Mouse (Mus musculus): ENCODE measurements around the gene Ctsa. TPM values are rescaled to one million over a fixed set of nuclear protein-coding genes. Genes with fewer than 3 reads are reported as not detected.

Gene Ctsa
- polyA plus RNA-seq, 1 experiment: not detected

DNA sequence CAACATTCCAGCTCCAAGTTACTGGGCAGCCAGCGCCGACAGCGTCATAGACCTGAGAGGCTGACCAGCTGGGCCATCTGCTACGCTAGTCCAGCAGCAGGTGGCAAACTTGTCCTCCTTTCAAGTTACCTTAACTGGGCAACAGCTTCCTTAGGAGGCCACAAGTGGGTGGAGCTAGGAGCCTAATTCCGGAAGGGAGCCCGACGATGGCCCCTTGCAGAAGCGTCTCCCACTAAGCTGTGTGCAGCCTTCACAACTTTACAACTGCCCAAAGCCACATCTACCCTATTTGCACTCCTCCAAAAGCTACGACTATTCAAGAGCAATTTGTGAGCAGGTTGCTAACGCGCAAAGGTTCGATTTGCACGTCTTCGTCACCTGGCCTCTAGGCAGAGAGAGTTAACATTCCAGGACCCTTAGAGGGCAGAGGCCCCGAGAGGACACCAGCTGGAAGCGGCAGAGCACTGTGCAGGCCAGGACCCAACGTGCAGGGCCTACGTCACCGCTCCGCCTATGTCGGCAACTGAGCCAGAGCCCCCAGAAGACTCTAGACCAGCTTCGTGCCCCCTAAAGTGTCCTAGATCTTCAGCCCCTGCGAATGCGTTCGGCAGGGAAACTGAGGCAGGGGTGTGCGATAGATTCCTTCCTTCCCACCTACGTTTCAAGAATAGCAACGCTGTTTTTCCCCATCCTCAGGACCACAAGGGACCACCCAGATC lies 46.0 kb downstream of the Ctsa start:
- Histone ChIP-seq H3K4me3 (ENCODE audit: insufficient read depth, low read depth, low read length) (peak overlapping the region; percentile 73), H3K27ac (ENCODE audit: insufficient read depth, low read depth, low read length) (peak overlapping the region; percentile 74), H3K4me1 (ENCODE audit: control insufficient read depth, insufficient read depth, low read length) (peaks cover 10% of the 10 kb centered on the region)
- WGBS: 2% methylated on average over 28 of the region's 28 CpGs
- TF ChIP-seq POLR2A (IDR thresholded peaks at IDR 0.05; ENCODE audit: insufficient read depth, low read depth, low read length) (no peak), CTCF (IDR thresholded peaks at IDR 0.05; ENCODE audit: insufficient read depth, low read depth, low read length) (no peak)

DNA sequence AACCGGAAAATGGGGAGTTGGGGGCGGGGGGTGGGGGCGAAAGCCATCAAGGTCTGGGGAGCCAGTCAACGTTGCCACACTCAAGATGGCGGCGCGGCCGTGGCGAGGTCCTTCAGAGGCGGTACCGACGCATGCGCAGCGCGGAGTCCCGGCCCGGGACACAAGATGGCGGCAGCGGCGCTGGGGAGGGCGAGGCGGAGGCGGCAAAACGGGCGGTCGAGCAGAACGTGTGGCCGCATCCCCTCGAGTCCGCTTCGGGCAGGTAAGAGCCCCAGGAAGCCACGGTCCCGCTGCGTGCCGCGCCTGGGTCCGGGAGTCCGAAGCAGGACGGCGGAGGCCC lies 46.5 kb downstream of the Ctsa start, which contains the start of gene Pcif1:
Pcif1 (plus strand) TSS at position 77 of the 340 bp plus-strand sequence.
- TF ChIP-seq POLR2A (IDR thresholded peaks at IDR 0.05; ENCODE audit: insufficient read depth, low read depth, low read length) (peak; percentile 76; the same call in 1 of the 2 replicates), CTCF (IDR thresholded peaks at IDR 0.05; ENCODE audit: insufficient read depth, low read depth, low read length) (no peak)
- Histone ChIP-seq H3K27ac (ENCODE audit: insufficient read depth, low read depth, low read length) (peak within 1 kb of the TSS; percentile 98), H3K4me3 (ENCODE audit: insufficient read depth, low read depth, low read length) (peak within 1 kb of the TSS; percentile 73), H3K4me1 (ENCODE audit: control insufficient read depth, insufficient read depth, low read length) (peaks cover 10% of the 10 kb centered on the region)
- WGBS: under 1% methylated on average over 40 of the region's 40 CpGs

DNA sequence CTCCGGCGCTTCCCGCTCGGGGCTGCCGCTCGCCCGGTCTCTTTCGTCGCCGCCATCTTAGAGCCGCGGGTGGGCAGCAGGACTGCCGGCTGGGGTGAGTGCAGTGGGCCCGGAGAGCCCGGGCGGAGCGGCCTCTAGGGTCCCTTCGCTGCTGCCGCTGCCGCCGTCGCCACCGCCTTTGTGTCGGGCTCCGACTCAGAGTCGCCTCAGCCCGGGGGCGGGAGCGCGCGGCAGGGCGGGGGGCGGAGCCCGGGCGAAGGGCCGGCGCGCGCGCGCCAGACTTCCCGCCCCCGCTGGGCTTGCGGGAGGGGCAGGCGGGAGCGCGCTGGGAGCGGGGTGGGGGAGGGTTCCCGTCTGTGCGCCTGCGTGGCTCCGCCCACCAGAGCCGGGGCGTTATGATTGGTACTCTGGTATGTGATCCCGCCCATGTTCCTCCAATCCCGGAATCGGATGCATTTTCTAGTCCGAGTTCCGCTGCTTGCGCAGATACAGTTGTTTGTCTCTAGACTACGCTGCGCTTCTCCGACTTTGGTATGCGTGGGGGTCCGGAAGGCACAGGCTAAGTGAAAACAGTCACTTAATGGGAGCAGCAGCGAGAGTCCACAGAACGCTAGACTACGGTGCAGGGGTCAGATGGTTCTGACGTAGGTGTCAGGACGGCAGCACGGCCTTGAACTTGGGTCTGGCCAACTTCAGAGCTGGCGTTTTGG lies 47.0 kb downstream of the Ctsa start:
- TF ChIP-seq POLR2A (IDR thresholded peaks at IDR 0.05; ENCODE audit: insufficient read depth, low read depth, low read length) (peak; percentile 95), CTCF (IDR thresholded peaks at IDR 0.05; ENCODE audit: insufficient read depth, low read depth, low read length) (no peak)

GRCm38 (mm10) chr2:164882619-164883018 lies 49.9 kb downstream of the Ctsa start:
- Histone ChIP-seq H3K27ac (ENCODE audit: insufficient read depth, low read depth, low read length) (no peak overlapping the region), H3K4me1 (ENCODE audit: control insufficient read depth, insufficient read depth, low read length) (peaks cover 22% of the 10 kb centered on the region), H3K4me3 (ENCODE audit: insufficient read depth, low read depth, low read length) (no peak overlapping the region)
- WGBS: 37% methylated on average over 9 of the region's 9 CpGs
- no peak for TF ChIP-seq POLR2A (IDR thresholded peaks at IDR 0.05; ENCODE audit: insufficient read depth, low read depth, low read length)
- no peak for TF ChIP-seq CTCF (IDR thresholded peaks at IDR 0.05; ENCODE audit: insufficient read depth, low read depth, low read length)

More for the DNA sequence above, 47.0 kb downstream of the Ctsa start:
- Histone ChIP-seq H3K27ac (ENCODE audit: insufficient read depth, low read depth, low read length) (peak overlapping the region; percentile 98), H3K4me3 (ENCODE audit: insufficient read depth, low read depth, low read length) (peak overlapping the region; percentile 73), H3K4me1 (ENCODE audit: control insufficient read depth, insufficient read depth, low read length) (peaks cover 10% of the 10 kb centered on the region)
- under 1% methylated on average over 65 of the region's 72 CpGs for WGBS

GRCm38 (mm10) chr2:164885788-164886187 lies 53.1 kb downstream of the Ctsa start:
- no peak overlapping the region for H3K27ac ChIP-seq (ENCODE audit: insufficient read depth, low read depth, low read length)
- H3K4me3 ChIP-seq (ENCODE audit: insufficient read depth, low read depth, low read length): no peak overlapping the region
- WGBS: 13% methylated on average over 7 of the region's 7 CpGs

DNA sequence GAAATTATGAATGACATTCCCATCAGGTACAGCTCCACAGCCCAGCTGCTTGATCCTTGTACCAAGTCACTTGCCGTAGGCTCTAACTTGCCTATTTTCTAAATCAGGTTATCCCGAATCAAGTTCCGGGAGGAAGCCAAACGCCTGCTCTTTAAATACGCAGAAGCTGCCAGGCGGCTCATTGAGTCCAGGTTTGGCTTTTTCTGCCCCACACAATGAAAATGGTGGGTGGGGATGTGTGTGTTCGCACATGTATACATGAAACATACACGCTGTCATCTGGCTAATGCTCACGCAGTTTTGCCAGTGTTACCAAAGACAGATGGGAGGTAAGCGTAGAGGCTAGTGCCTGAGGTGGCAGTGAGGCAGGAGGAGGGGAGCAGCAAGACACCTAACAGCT lies 53.9 kb downstream of the Ctsa start:
- Histone ChIP-seq H3K4me3 (ENCODE audit: insufficient read depth, low read depth, low read length) (no peak overlapping the region), H3K4me1 (ENCODE audit: control insufficient read depth, insufficient read depth, low read length) (peaks cover 12% of the 10 kb centered on the region; the same call in 1 of the 2 replicates), H3K27ac (ENCODE audit: insufficient read depth, low read depth, low read length) (no peak overlapping the region)
- TF ChIP-seq CTCF (IDR thresholded peaks at IDR 0.05; ENCODE audit: insufficient read depth, low read depth, low read length): no peak
- no peak for TF ChIP-seq POLR2A (IDR thresholded peaks at IDR 0.05; ENCODE audit: insufficient read depth, low read depth, low read length)
- WGBS: 82% methylated on average over 10 of the region's 10 CpGs

More at GRCm38 (mm10) chr2:164885788-164886187, 53.1 kb downstream of the Ctsa start:
- peaks cover 12% of the 10 kb centered on the region; the same call in 1 of the 2 replicates for H3K4me1 ChIP-seq (ENCODE audit: control insufficient read depth, insufficient read depth, low read length)
- TF ChIP-seq CTCF (IDR thresholded peaks at IDR 0.05; ENCODE audit: insufficient read depth, low read depth, low read length): no peak
- TF ChIP-seq POLR2A (IDR thresholded peaks at IDR 0.05; ENCODE audit: insufficient read depth, low read depth, low read length): no peak

DNA sequence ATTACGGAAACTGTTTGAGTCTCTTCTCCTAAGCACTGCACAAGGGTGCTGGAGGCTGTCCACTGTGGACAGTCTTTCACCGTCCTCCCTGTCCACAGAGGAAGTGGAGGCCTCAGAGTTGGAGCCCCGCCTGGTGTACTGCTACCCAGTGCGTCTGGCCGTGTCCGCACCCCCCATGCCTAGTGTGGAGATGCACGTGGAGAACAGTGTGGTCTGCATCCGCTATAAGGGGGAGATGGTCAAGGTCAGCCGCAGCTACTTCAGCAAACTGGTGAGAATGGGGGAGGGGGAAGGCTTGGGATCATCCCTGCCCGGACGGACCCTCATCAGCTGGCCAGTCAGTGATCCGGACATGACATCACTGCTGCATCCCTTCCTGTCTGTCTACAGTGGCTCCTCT lies 56.3 kb downstream of the Ctsa start:
- H3K4me1 ChIP-seq (ENCODE audit: control insufficient read depth, insufficient read depth, low read length): peaks cover 25% of the 10 kb centered on the region
- 82% methylated on average over 12 of the region's 12 CpGs for WGBS
- TF ChIP-seq POLR2A (IDR thresholded peaks at IDR 0.05; ENCODE audit: insufficient read depth, low read depth, low read length): no peak
- TF ChIP-seq CTCF (IDR thresholded peaks at IDR 0.05; ENCODE audit: insufficient read depth, low read depth, low read length): no peak

GRCm38 (mm10) chr2:164889960-164890359 lies 57.3 kb downstream of the Ctsa start:
- H3K4me3 ChIP-seq (ENCODE audit: insufficient read depth, low read depth, low read length): no peak overlapping the region
- H3K27ac ChIP-seq (ENCODE audit: insufficient read depth, low read depth, low read length): no peak overlapping the region
- 97% methylated on average over 2 of the region's 2 CpGs for WGBS
- H3K4me1 ChIP-seq (ENCODE audit: control insufficient read depth, insufficient read depth, low read length): peaks cover 25% of the 10 kb centered on the region
- TF ChIP-seq POLR2A (IDR thresholded peaks at IDR 0.05; ENCODE audit: insufficient read depth, low read depth, low read length): no peak
- TF ChIP-seq CTCF (IDR thresholded peaks at IDR 0.05; ENCODE audit: insufficient read depth, low read depth, low read length): no peak

More for the DNA sequence above, 56.3 kb downstream of the Ctsa start:
- no peak overlapping the region for H3K27ac ChIP-seq (ENCODE audit: insufficient read depth, low read depth, low read length)
- no peak overlapping the region for H3K4me3 ChIP-seq (ENCODE audit: insufficient read depth, low read depth, low read length)

Other genes with a start within 250 kb of the Ctsa start
- not detected in 2 replicates for gene Wfdc6a, start 247.4 kb upstream of the Ctsa start, polyA plus RNA-seq (2012; ENCODE audit: insufficient read depth, insufficient read length, low replicate concordance, missing spikeins)
- not detected in 2 replicates for gene Eppin, start 239.3 kb upstream of the Ctsa start, polyA plus RNA-seq (2012; ENCODE audit: insufficient read depth, insufficient read length, low replicate concordance, missing spikeins)
- not detected in 2 replicates for gene Wfdc6b, start 219.4 kb upstream of the Ctsa start, polyA plus RNA-seq (2012; ENCODE audit: insufficient read depth, insufficient read length, low replicate concordance, missing spikeins)
- gene Wfdc8, start 219.2 kb upstream of the Ctsa start, polyA plus RNA-seq (2012; ENCODE audit: insufficient read depth, insufficient read length, low replicate concordance, missing spikeins): not detected in 2 replicates
- gene Wfdc16, start 194.1 kb upstream of the Ctsa start, polyA plus RNA-seq (2012; ENCODE audit: insufficient read depth, insufficient read length, low replicate concordance, missing spikeins): not detected in 2 replicates
- not detected in 2 replicates for gene Wfdc10, start 176.8 kb upstream of the Ctsa start, polyA plus RNA-seq (2012; ENCODE audit: insufficient read depth, insufficient read length, low replicate concordance, missing spikeins)
- not detected in 2 replicates for gene Wfdc9, start 176.3 kb upstream of the Ctsa start, polyA plus RNA-seq (2012; ENCODE audit: insufficient read depth, insufficient read length, low replicate concordance, missing spikeins)
- not detected in 2 replicates for gene Wfdc11, start 158.8 kb upstream of the Ctsa start, polyA plus RNA-seq (2012; ENCODE audit: insufficient read depth, insufficient read length, low replicate concordance, missing spikeins)
- not detected in 2 replicates for gene Wfdc13, start 147.8 kb upstream of the Ctsa start, polyA plus RNA-seq (2012; ENCODE audit: insufficient read depth, insufficient read length, low replicate concordance, missing spikeins)
- gene Spint4, start 134.4 kb upstream of the Ctsa start, polyA plus RNA-seq (2012; ENCODE audit: insufficient read depth, insufficient read length, low replicate concordance, missing spikeins): not detected in 2 replicates
- gene Spint5, start 117.6 kb upstream of the Ctsa start, polyA plus RNA-seq (2012; ENCODE audit: insufficient read depth, insufficient read length, low replicate concordance, missing spikeins): not detected in 2 replicates
- gene Wfdc3, start 86.9 kb upstream of the Ctsa start, polyA plus RNA-seq (2012; ENCODE audit: insufficient read depth, insufficient read length, low replicate concordance, missing spikeins): not detected in 2 replicates
- gene Dnttip1, start 86.9 kb upstream of the Ctsa start, polyA plus RNA-seq (2012; ENCODE audit: insufficient read depth, insufficient read length, low replicate concordance, missing spikeins): not detected in 2 replicates
- gene Ube2c, start 63.0 kb upstream of the Ctsa start, polyA plus RNA-seq (2012; ENCODE audit: insufficient read depth, insufficient read length, low replicate concordance, missing spikeins): not detected in 2 replicates
- gene Tnnc2, start 52.9 kb upstream of the Ctsa start, polyA plus RNA-seq (2012; ENCODE audit: insufficient read depth, insufficient read length, low replicate concordance, missing spikeins): not detected in 2 replicates
- gene Snx21, start 47.0 kb upstream of the Ctsa start, polyA plus RNA-seq (2012; ENCODE audit: insufficient read depth, insufficient read length, low replicate concordance, missing spikeins): not detected in 2 replicates
- gene Acot8, start 28.0 kb upstream of the Ctsa start, polyA plus RNA-seq (2012; ENCODE audit: insufficient read depth, insufficient read length, low replicate concordance, missing spikeins): not detected in 2 replicates
- not detected in 2 replicates for gene Zswim3, start 27.8 kb upstream of the Ctsa start, polyA plus RNA-seq (2012; ENCODE audit: insufficient read depth, insufficient read length, low replicate concordance, missing spikeins)
- gene Zswim1, start 10.2 kb upstream of the Ctsa start, polyA plus RNA-seq (2012; ENCODE audit: insufficient read depth, insufficient read length, low replicate concordance, missing spikeins): not detected in 2 replicates
- gene Spata25, start 4.3 kb upstream of the Ctsa start, polyA plus RNA-seq (2012; ENCODE audit: insufficient read depth, insufficient read length, low replicate concordance, missing spikeins): not detected in 2 replicates
- gene Neurl2, start 583 bp downstream of the Ctsa start, polyA plus RNA-seq (2012; ENCODE audit: insufficient read depth, insufficient read length, low replicate concordance, missing spikeins): not detected in 2 replicates
- gene Pltp, start 24.8 kb downstream of the Ctsa start, polyA plus RNA-seq (2012; ENCODE audit: insufficient read depth, insufficient read length, low replicate concordance, missing spikeins): not detected in 2 replicates
- gene Pcif1, start 46.4 kb downstream of the Ctsa start, polyA plus RNA-seq (2012; ENCODE audit: insufficient read depth, insufficient read length, low replicate concordance, missing spikeins): not detected in 2 replicates
- gene Zfp335, start 78.9 kb downstream of the Ctsa start, polyA plus RNA-seq (2012; ENCODE audit: insufficient read depth, insufficient read length, low replicate concordance, missing spikeins): not detected in 2 replicates
- gene Mmp9, start 107.9 kb downstream of the Ctsa start, polyA plus RNA-seq (2012; ENCODE audit: insufficient read depth, insufficient read length, low replicate concordance, missing spikeins): not detected in 2 replicates
- gene Slc12a5, start 127.9 kb downstream of the Ctsa start, polyA plus RNA-seq (2012; ENCODE audit: insufficient read depth, insufficient read length, low replicate concordance, missing spikeins): not detected in 2 replicates
- not detected in 2 replicates for gene Ncoa5, start 202.0 kb downstream of the Ctsa start, polyA plus RNA-seq (2012; ENCODE audit: insufficient read depth, insufficient read length, low replicate concordance, missing spikeins)
- not detected in 2 replicates for gene Cd40, start 222.8 kb downstream of the Ctsa start, polyA plus RNA-seq (2012; ENCODE audit: insufficient read depth, insufficient read length, low replicate concordance, missing spikeins)

All from olfactory bulb, adult 2 months (tissue).